Mouse (Mus musculus): ENCODE results near the gene Olfr725. TPM values are rescaled to one million over a fixed set of nuclear protein-coding genes. Genes with fewer than 3 reads are reported as not detected.
A peak's percentile ranks its signal among the peaks of the same experiment; 100 is the strongest.

Gene Olfr725
- polyA plus RNA-seq (2014; fragmentation: Nextera tagmentation; extraction: Ambion mirVana) = not detected in 2 replicates

DNA sequence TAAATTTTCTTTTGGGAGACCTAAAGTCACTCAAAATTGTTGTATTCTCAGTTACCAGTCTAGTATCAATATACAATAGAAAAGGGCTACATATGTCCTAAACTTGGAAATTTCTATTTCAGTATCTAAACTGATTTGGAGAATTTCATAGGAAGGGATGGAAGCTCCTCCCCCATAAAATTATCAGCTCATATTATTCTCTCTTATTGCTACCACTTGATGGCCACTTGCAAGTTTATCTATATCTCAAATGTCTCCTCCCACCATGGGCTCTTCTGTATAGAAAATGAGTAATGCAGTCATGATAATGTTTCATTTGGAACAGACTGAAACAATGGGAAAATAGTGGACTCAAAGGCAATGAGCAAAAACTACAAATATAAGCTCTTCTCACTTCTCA, at the start of gene Olfr725:
Gene Olfr725, minus strand, starts transcription at position 101 of the 400 bp plus-strand sequence.
- no peaks in the 10 kb centered on the region for H3K4me1 ChIP-seq (ENCODE audit: control insufficient read depth, insufficient read depth, low read length)
- no peak within 1 kb of the TSS for H3K4me3 ChIP-seq (ENCODE audit: low read depth, low read length)
- no peak within 1 kb of the TSS for H3K9ac ChIP-seq (replicated peaks; ENCODE audit: low read depth, low read length)
- no peaks in the 10 kb centered on the region for H3K36me3 ChIP-seq (ENCODE audit: control insufficient read depth, insufficient read depth, low read length)
- no peaks in the 10 kb centered on the region for H3K9me3 ChIP-seq (ENCODE audit: control insufficient read depth, low read depth, low read length)
- H3K27ac ChIP-seq (ENCODE audit: low read length) = no peak within 1 kb of the TSS
- H3K4me2 ChIP-seq (replicated peaks; ENCODE audit: low read depth, low read length) = no peak within 1 kb of the TSS
- ATAC-seq (ENCODE audit: insufficient number of reproducible peaks, insufficient read depth, low FRiP score, low read depth) = no peak
- H3K27me3 ChIP-seq (ENCODE audit: control insufficient read depth, insufficient read depth, low read length) = no peaks in the 10 kb centered on the region

DNA sequence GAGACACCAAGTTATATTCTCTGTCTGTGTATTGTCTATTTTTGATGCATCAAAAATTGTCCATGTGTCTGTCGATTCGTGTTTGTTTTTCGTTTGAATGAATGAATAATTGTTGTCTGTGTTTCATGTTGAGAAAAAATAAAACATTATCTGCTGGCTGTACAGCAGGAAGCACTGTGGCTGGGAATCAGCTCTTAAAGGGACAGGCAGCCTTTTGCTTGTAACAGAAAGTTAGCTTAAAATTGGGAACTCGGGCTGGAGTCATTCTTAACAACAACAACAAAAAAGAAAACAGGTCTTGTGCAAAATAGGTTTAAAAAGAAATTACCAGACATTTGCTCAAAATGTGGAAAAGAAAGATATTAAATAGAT, 22.5 kb upstream of the Olfr725 start:
- Histone ChIP-seq H3K27me3 (ENCODE audit: control insufficient read depth, insufficient read depth, low read length) (no peaks in the 10 kb centered on the region), H3K9me3 (ENCODE audit: control insufficient read depth, low read depth, low read length) (no peaks in the 10 kb centered on the region), H3K9ac (replicated peaks; ENCODE audit: low read depth, low read length) (peak overlapping the region; percentile 52; the same call in 1 of the 2 replicates), H3K36me3 (ENCODE audit: control insufficient read depth, insufficient read depth, low read length) (no peaks in the 10 kb centered on the region), H3K27ac (ENCODE audit: low read length) (peak overlapping the region; percentile 88), H3K4me2 (replicated peaks; ENCODE audit: low read depth, low read length) (peak overlapping the region; percentile 49), H3K4me3 (ENCODE audit: low read depth, low read length) (peak overlapping the region; percentile 67), H3K4me1 (ENCODE audit: control insufficient read depth, insufficient read depth, low read length) (no peaks in the 10 kb centered on the region)
- ATAC-seq (ENCODE audit: insufficient number of reproducible peaks, insufficient read depth, low FRiP score, low read depth) = no peak
- WGBS = 2% methylated on average over 4 of the region's 4 CpGs

DNA sequence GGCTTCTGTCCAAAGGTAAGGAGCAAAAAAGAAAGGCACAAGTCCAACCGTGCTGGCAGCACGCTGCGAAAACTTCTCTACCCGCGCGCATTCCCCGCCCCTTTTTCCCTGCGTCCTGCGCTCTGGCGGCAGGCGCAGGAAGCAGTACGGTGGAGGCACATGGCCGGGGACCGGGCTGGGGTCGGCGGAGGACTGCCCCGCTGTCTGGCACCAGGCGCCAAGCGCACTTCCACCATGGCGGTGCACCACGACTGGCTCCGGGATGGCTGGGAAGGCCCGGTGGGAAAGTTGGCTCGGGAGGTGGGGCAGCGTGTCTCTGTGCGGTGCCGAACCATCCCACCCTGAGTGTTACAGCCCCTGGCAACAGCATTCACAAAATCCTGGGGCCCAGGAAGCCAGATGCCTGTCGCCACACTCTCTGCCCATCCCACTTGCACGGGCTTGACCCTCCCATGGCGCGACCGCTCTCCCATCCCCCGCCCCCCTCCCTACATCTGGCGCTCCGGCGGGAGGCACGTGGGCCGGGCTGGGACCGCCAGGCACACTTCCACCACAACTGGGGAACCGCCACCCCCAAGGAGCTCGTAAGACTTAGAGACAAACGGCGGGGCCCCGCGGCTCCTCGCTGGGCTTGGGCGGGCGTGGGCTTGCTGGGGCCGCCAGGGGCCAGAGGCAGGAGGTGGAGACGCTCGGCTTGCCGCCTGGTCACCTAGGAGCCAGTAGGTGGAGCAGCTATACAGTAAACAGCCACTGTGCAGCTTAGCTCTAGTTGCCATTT, 22.0 kb upstream of the Olfr725 start:
- peak overlapping the region; percentile 88 for H3K27ac ChIP-seq (ENCODE audit: low read length)
- ATAC-seq (ENCODE audit: insufficient number of reproducible peaks, insufficient read depth, low FRiP score, low read depth) = peak; percentile 95
- H3K9ac ChIP-seq (replicated peaks; ENCODE audit: low read depth, low read length) = peak overlapping the region; percentile 52
- H3K36me3 ChIP-seq (ENCODE audit: control insufficient read depth, insufficient read depth, low read length) = no peaks in the 10 kb centered on the region
- H3K4me1 ChIP-seq (ENCODE audit: control insufficient read depth, insufficient read depth, low read length) = no peaks in the 10 kb centered on the region
- 2% methylated on average over 52 of the region's 52 CpGs for WGBS
- H3K4me2 ChIP-seq (replicated peaks; ENCODE audit: low read depth, low read length) = peak overlapping the region; percentile 49
- H3K27me3 ChIP-seq (ENCODE audit: control insufficient read depth, insufficient read depth, low read length) = no peaks in the 10 kb centered on the region
- no peaks in the 10 kb centered on the region for H3K9me3 ChIP-seq (ENCODE audit: control insufficient read depth, low read depth, low read length)
- peak overlapping the region; percentile 67 for H3K4me3 ChIP-seq (ENCODE audit: low read depth, low read length)

DNA sequence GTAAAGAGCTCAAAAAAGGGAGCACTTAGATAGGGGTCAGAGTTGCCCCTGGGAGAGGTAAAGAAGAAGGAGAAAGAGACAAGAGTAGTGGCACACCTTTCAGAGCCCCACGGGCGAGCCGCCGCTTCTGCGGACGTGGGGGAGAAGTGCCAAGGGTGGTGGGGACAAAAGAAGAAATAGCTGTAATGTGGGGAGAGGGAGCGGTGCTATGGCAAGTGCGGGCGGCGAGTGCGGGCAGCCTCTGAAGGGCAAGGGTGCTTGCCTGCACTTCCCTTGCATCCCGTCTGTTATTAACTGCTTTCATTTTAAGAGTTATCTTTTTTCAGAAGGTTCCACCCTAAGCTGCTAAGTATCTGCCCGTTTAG, 21.4 kb upstream of the Olfr725 start:
- Histone ChIP-seq H3K27ac (ENCODE audit: low read length) (peak overlapping the region; percentile 88), H3K4me1 (ENCODE audit: control insufficient read depth, insufficient read depth, low read length) (no peaks in the 10 kb centered on the region), H3K27me3 (ENCODE audit: control insufficient read depth, insufficient read depth, low read length) (no peaks in the 10 kb centered on the region), H3K4me2 (replicated peaks; ENCODE audit: low read depth, low read length) (peak overlapping the region; percentile 49), H3K9me3 (ENCODE audit: control insufficient read depth, low read depth, low read length) (no peaks in the 10 kb centered on the region), H3K4me3 (ENCODE audit: low read depth, low read length) (peak overlapping the region; percentile 67), H3K9ac (replicated peaks; ENCODE audit: low read depth, low read length) (peak overlapping the region; percentile 52), H3K36me3 (ENCODE audit: control insufficient read depth, insufficient read depth, low read length) (no peaks in the 10 kb centered on the region)
- 0 out of 2 replicates have a peak, but pooled peaks have one; percentile 7 for ATAC-seq (ENCODE audit: insufficient number of reproducible peaks, insufficient read depth, low FRiP score, low read depth)
- WGBS = 0% methylated on average over 13 of the region's 13 CpGs

DNA sequence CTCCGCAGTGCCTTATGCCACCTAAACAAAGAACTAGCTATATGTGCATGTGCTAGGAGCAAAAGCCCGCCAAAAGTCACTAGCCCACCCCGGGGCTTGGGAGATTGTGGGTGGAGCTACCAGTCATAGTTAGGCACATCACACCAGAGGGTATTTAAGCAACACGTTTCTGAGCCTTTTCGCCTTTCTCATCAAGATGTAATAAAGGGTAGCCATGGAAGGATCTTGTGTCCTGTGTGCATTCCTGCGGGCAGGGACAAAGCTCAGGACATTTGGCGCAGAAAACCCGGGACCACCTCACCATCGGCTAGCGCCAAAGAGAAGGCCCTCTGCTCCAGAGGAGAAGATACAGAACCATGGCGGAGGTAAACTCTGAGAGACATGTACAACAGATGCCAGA, 21.0 kb upstream of the Olfr725 start:
- Histone ChIP-seq H3K27me3 (ENCODE audit: control insufficient read depth, insufficient read depth, low read length) (no peaks in the 10 kb centered on the region), H3K9ac (replicated peaks; ENCODE audit: low read depth, low read length) (no peak overlapping the region), H3K4me3 (ENCODE audit: low read depth, low read length) (peak overlapping the region; percentile 67), H3K36me3 (ENCODE audit: control insufficient read depth, insufficient read depth, low read length) (no peaks in the 10 kb centered on the region), H3K4me1 (ENCODE audit: control insufficient read depth, insufficient read depth, low read length) (no peaks in the 10 kb centered on the region), H3K9me3 (ENCODE audit: control insufficient read depth, low read depth, low read length) (no peaks in the 10 kb centered on the region), H3K27ac (ENCODE audit: low read length) (no peak overlapping the region), H3K4me2 (replicated peaks; ENCODE audit: low read depth, low read length) (peak overlapping the region; percentile 49)
- 12% methylated on average over 11 of the region's 11 CpGs for WGBS
- ATAC-seq (ENCODE audit: insufficient number of reproducible peaks, insufficient read depth, low FRiP score, low read depth) = no peak

DNA sequence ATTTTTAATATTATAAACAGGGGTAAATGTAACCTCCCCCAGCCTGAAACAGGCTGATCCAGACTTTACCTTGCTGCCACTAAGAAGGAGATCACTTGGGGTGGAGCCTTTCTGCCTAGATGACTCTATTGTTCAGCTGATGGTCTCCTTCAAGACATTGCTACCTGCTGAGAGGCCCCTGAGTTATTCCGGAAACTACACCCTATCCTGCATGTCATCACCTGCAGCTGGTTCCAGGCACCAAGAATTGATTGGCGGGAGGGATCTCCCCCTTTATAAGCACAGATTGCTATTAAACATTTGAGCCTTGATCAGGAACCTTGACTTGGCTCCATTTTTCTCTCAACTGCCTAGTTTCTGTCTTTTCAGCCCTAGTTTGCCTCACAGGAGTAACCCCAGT, 8.1 kb downstream of the Olfr725 start:
- WGBS = 88% methylated on average over 2 of the region's 2 CpGs
- Histone ChIP-seq H3K4me2 (replicated peaks; ENCODE audit: low read depth, low read length) (no peak overlapping the region), H3K9ac (replicated peaks; ENCODE audit: low read depth, low read length) (no peak overlapping the region), H3K9me3 (ENCODE audit: control insufficient read depth, low read depth, low read length) (no peaks in the 10 kb centered on the region), H3K27me3 (ENCODE audit: control insufficient read depth, insufficient read depth, low read length) (no peaks in the 10 kb centered on the region), H3K4me3 (ENCODE audit: low read depth, low read length) (no peak overlapping the region), H3K4me1 (ENCODE audit: control insufficient read depth, insufficient read depth, low read length) (no peaks in the 10 kb centered on the region), H3K36me3 (ENCODE audit: control insufficient read depth, insufficient read depth, low read length) (no peaks in the 10 kb centered on the region), H3K27ac (ENCODE audit: low read length) (no peak overlapping the region)
- ATAC-seq (ENCODE audit: insufficient number of reproducible peaks, insufficient read depth, low FRiP score, low read depth) = no peak

DNA sequence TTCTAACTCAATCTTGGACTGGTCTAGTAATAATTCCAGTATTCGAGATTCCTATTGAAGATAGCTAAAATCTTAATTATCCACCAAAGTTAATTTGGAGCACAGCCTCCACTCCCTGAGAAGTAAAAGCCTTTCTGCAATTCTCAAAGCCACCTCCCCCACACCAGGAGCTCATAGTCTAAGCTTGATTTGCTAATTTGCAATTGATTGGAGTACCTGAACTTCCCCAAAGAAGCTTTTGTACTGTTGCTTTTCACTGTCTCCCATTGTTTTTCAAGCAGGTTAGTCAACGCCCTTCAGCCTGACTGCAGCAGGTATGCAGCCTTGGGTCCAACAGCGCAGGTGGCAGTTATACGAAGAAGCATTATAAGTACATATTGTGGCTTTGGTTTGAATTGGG, 8.8 kb downstream of the Olfr725 start:
- H3K36me3 ChIP-seq (ENCODE audit: control insufficient read depth, insufficient read depth, low read length) = no peaks in the 10 kb centered on the region
- H3K4me3 ChIP-seq (ENCODE audit: low read depth, low read length) = no peak overlapping the region
- H3K27ac ChIP-seq (ENCODE audit: low read length) = no peak overlapping the region
- no peak for ATAC-seq (ENCODE audit: insufficient number of reproducible peaks, insufficient read depth, low FRiP score, low read depth)
- no peaks in the 10 kb centered on the region for H3K9me3 ChIP-seq (ENCODE audit: control insufficient read depth, low read depth, low read length)
- 82% methylated on average over 4 of the region's 4 CpGs for WGBS
- H3K4me2 ChIP-seq (replicated peaks; ENCODE audit: low read depth, low read length) = no peak overlapping the region
- no peak overlapping the region for H3K9ac ChIP-seq (replicated peaks; ENCODE audit: low read depth, low read length)
- H3K27me3 ChIP-seq (ENCODE audit: control insufficient read depth, insufficient read depth, low read length) = no peaks in the 10 kb centered on the region
- H3K4me1 ChIP-seq (ENCODE audit: control insufficient read depth, insufficient read depth, low read length) = no peaks in the 10 kb centered on the region

DNA sequence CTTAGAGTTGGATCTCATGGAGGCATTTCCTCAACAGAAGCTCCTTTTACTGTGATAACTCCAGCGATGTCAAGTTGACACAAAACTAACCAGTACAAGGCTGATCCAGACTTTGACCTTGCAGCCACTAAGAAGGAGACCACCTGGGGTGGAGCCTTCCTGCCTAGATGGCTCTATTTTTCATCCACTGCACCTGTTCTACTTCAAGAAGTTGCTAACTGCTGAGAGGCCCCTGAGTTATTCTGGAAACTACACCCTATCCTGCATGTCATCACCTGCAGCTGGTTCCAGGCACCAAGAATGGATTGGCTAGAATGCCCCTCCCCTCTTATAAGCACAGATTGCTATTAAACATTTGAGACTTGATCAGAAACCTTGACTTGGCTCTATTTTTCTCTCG, 13.8 kb downstream of the Olfr725 start:
- Histone ChIP-seq H3K36me3 (ENCODE audit: control insufficient read depth, insufficient read depth, low read length) (no peaks in the 10 kb centered on the region), H3K4me3 (ENCODE audit: low read depth, low read length) (no peak overlapping the region), H3K27me3 (ENCODE audit: control insufficient read depth, insufficient read depth, low read length) (no peaks in the 10 kb centered on the region), H3K4me2 (replicated peaks; ENCODE audit: low read depth, low read length) (no peak overlapping the region), H3K4me1 (ENCODE audit: control insufficient read depth, insufficient read depth, low read length) (no peaks in the 10 kb centered on the region), H3K9ac (replicated peaks; ENCODE audit: low read depth, low read length) (no peak overlapping the region), H3K27ac (ENCODE audit: low read length) (no peak overlapping the region), H3K9me3 (ENCODE audit: control insufficient read depth, low read depth, low read length) (no peaks in the 10 kb centered on the region)
- WGBS = 77% methylated on average over 2 of the region's 2 CpGs
- no peak for ATAC-seq (ENCODE audit: insufficient number of reproducible peaks, insufficient read depth, low FRiP score, low read depth)
